Mouse (Mus musculus) hindbrain, embryonic 14.5 days (tissue): ENCODE results near the gene Smg8. TPM values are rescaled to one million over a fixed set of nuclear protein-coding genes. Genes with fewer than 3 reads are reported as not detected.
A peak's percentile ranks its signal among the peaks of the same experiment; 100 is the strongest.

Experiments used
- ATAC-seq: fragments of 200-750 bp; cut with Nextera tagmentation; 2 replicates; pipeline ENCODE4 v1.8.0; 2017; ENCODE audit warnings: moderate number of reproducible peaks, mild to moderate bottlenecking, moderate TSS enrichment, moderate library complexity; ENCODE audit not compliant: low FRiP score
- DNase-seq: peaks from one replicate; pipeline ENCODE4 v3.0.0-alpha.2; 2015; ENCODE audit warnings: low spot score
- H3K27ac ChIP-seq: fragments of 300-500 bp; sonication (generic); 2 replicates; pipeline ENCODE4 v1.5.1; 2014; ENCODE audit warnings: mild to moderate bottlenecking, moderate library complexity
- H3K27me3 ChIP-seq: fragments of 300-500 bp; sonication (generic); 2 replicates; pipeline ENCODE4 v1.6.1; 2014; ENCODE audit warnings: mild to moderate bottlenecking, low read length, mixed read lengths; ENCODE audit not compliant: control insufficient read depth, insufficient read depth
- H3K36me3 ChIP-seq: fragments of 300-500 bp; sonication (generic); replicated peaks from 2 replicates; pipeline ENCODE4 v1.6.1; 2014; ENCODE audit not compliant: control insufficient read depth, insufficient read depth
- H3K4me1 ChIP-seq: fragments of 300-500 bp; sonication (generic); replicated peaks from 2 replicates; pipeline ENCODE4 v1.6.1; 2014; ENCODE audit warnings: antibody characterized with exemption, low read length, mixed read lengths; ENCODE audit not compliant: control insufficient read depth, insufficient read depth
- H3K4me2 ChIP-seq: fragments of 300-500 bp; sonication (generic); replicated peaks from 2 replicates; pipeline ENCODE4 v1.6.1; 2014; ENCODE audit warnings: mild to moderate bottlenecking, moderate library complexity
- H3K4me3 ChIP-seq: fragments of 300-500 bp; sonication (generic); replicated peaks from 2 replicates; pipeline ENCODE4 v1.5.1; 2014; ENCODE audit warnings: mild to moderate bottlenecking, low read length
- H3K9ac ChIP-seq: fragments of 300-500 bp; sonication (generic); 2 replicates; pipeline ENCODE4 v1.6.1; 2014
- H3K9me3 ChIP-seq: fragments of 300-500 bp; sonication (generic); 2 replicates; pipeline ENCODE4 v1.6.1; 2016; ENCODE audit warnings: low read length; ENCODE audit not compliant: control insufficient read depth
- WGBS: fragments of 180-500 bp; shearing (Covaris S2); extraction: QIAGEN DNeasy Blood & Tissue Kit; methylation state at CpG from one replicate; pipeline ENCODE4 v1.1.7; 2014; 5-methylcytosine and 5-hydroxymethylcytosine counted together
- polyA plus RNA-seq: library from polyadenylated mRNA; unstranded; fragments of >200 nt; fragmentation: Nextera tagmentation; extraction: Ambion mirVana; gene quantifications from 2 replicates; pipeline ENCODE4 v1.2.1, GENCODE M21; 2014

Smg8 gene
- polyA plus RNA-seq, 1 experiment from 2014 or later = 22.5 TPM

DNA sequence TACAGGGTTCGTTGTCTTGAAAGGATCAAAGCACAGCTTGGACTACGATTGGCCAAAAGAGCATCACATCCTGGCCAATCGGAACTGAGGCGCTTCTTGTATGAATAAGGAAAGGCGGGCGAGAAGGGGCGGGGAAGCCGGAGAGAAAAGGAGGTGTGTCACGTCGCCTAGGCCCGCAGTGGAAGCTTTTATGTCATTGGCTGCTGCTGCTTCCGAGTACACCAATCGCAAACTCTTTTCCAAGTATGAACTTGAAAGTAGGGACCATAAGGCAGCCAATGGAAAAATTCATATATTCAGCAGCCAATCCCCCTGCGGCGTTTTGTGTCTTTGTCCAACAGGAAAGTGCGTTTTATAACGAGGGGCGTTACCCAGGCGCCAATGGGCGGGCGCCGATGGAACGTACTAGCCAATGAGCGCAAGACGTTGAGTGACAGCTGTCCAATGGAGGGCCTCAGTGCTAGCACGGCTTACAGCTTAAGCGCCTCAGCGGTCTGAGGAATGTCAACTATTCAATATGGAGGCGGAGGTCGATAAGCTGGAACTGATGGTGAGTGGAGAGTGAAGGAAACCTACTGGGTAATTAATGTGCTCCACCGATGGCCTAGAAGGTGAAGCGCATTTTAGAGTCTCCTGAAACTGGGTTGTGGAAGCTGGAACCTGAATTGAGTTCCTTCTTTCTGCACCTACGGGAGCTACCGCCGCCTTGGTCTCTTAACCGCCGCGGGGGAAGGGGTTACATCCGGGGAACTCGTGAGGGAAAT, 22.4 kb upstream of the Smg8 start, which contains the start of gene Ska2:
Gene Ska2, plus strand, starts transcription at position 480 of the 764 bp plus-strand sequence.
- peaks cover 28% of the 10 kb centered on the region for H3K4me1 ChIP-seq
- peak; percentile 99 for DNase-seq
- no peaks in the 10 kb centered on the region for H3K27me3 ChIP-seq
- H3K4me2 ChIP-seq = peak within 1 kb of the TSS; percentile 59
- ATAC-seq = peak; percentile 99
- no peaks in the 10 kb centered on the region for H3K9me3 ChIP-seq
- H3K27ac ChIP-seq = peak within 1 kb of the TSS; percentile 89
- WGBS = under 1% methylated on average over 40 of the region's 40 CpGs
- peaks cover 32% of the 10 kb centered on the region for H3K36me3 ChIP-seq
- H3K4me3 ChIP-seq = peak within 1 kb of the TSS; percentile 72
- peak within 1 kb of the TSS; percentile 84 for H3K9ac ChIP-seq

- Histone ChIP-seq H3K4me1 (peaks cover 28% of the 10 kb centered on the region), H3K27ac (peak within 1 kb of the TSS; percentile 89), H3K9ac (peak within 1 kb of the TSS; percentile 84), H3K4me3 (peak within 1 kb of the TSS; percentile 72), H3K4me2 (peak within 1 kb of the TSS; percentile 59), H3K27me3 (no peaks in the 10 kb centered on the region), H3K36me3 (peaks cover 31% of the 10 kb centered on the region), H3K9me3 (no peaks in the 10 kb centered on the region)
- ATAC-seq = no peak
- DNase-seq = no peak
- WGBS = 0% methylated on average over 14 of the region's 14 CpGs
These were observed 21.8 kb upstream of the Smg8 start, which contains the start of gene Prr11 for GRCm38 (mm10) chr11:87108409-87108754. Gene Prr11 (minus strand): TSS chr11:87108708.

DNA sequence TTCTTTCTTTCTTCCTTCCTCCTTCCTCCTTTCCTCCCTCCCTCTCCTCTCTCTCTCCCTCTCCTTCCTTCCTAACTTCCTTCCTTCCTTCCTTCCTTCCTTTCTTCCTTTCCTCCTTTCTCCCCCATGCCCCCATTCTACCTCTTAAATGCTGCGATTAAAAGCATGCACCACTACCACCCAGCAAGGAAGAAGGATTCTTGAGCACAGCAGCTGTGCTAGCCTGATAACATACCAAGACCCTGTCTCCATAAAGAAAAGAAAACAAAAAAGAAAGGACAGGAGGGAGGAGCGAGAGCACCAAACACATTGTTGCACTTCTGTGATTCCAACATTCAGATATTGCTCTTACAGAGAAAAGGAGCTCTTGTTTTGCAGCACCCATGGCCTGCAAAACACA, 568 bp upstream of the Smg8 start:
- Histone ChIP-seq H3K9ac (peak overlapping the region; percentile 75; the same call in 1 of the 2 replicates), H3K4me3 (peak overlapping the region; percentile 69), H3K27me3 (no peaks in the 10 kb centered on the region), H3K36me3 (peaks cover 48% of the 10 kb centered on the region), H3K9me3 (no peaks in the 10 kb centered on the region), H3K4me2 (peak overlapping the region; percentile 88), H3K27ac (no peak overlapping the region), H3K4me1 (peaks cover 28% of the 10 kb centered on the region)
- no peak for DNase-seq
- WGBS = 72% methylated on average over 2 of the region's 2 CpGs
- no peak for ATAC-seq

GRCm38 (mm10) chr11:87085461-87085860, 1.1 kb downstream of the Smg8 start:
- ATAC-seq = no peak
- no peak for DNase-seq
- H3K27ac ChIP-seq = no peak overlapping the region
- H3K4me2 ChIP-seq = peak overlapping the region; percentile 88
- peak overlapping the region; percentile 69 for H3K4me3 ChIP-seq
- peaks cover 53% of the 10 kb centered on the region for H3K36me3 ChIP-seq
- no peaks in the 10 kb centered on the region for H3K9me3 ChIP-seq
- peak overlapping the region; percentile 75; the same call in 1 of the 2 replicates for H3K9ac ChIP-seq
- no peaks in the 10 kb centered on the region for H3K27me3 ChIP-seq
- peaks cover 28% of the 10 kb centered on the region for H3K4me1 ChIP-seq
- 92% methylated on average over 13 of the region's 13 CpGs for WGBS

GRCm38 (mm10) chr11:87083712-87084111, 2.9 kb downstream of the Smg8 start:
- Histone ChIP-seq H3K4me1 (peaks cover 28% of the 10 kb centered on the region), H3K9ac (no peak overlapping the region), H3K36me3 (peaks cover 64% of the 10 kb centered on the region), H3K4me3 (no peak overlapping the region), H3K27ac (no peak overlapping the region), H3K9me3 (no peaks in the 10 kb centered on the region), H3K27me3 (no peaks in the 10 kb centered on the region), H3K4me2 (no peak overlapping the region)
- DNase-seq (no peak), ATAC-seq (no peak)
- WGBS = 81% methylated on average over 1 of the region's 1 CpGs

- DNase-seq (peak; percentile 94), ATAC-seq (peak; percentile 97)
- H3K27ac ChIP-seq = peak within 1 kb of the TSS; percentile 99
- H3K4me3 ChIP-seq = peak within 1 kb of the TSS; percentile 66
- peak within 1 kb of the TSS; percentile 91 for H3K9ac ChIP-seq
- H3K4me1 ChIP-seq = peaks cover 38% of the 10 kb centered on the region
- WGBS = under 1% methylated on average over 43 of the region's 43 CpGs
- H3K36me3 ChIP-seq = peaks cover 26% of the 10 kb centered on the region
- no peaks in the 10 kb centered on the region for H3K9me3 ChIP-seq
- H3K27me3 ChIP-seq = no peaks in the 10 kb centered on the region
- H3K4me2 ChIP-seq = peak within 1 kb of the TSS; percentile 65
These were observed 12.6 kb downstream of the Smg8 start, which contains the start of gene Gdpd1 for GRCm38 (mm10) chr11:87073866-87074440. Gene Gdpd1 (minus strand): TSS chr11:87074062.

DNA sequence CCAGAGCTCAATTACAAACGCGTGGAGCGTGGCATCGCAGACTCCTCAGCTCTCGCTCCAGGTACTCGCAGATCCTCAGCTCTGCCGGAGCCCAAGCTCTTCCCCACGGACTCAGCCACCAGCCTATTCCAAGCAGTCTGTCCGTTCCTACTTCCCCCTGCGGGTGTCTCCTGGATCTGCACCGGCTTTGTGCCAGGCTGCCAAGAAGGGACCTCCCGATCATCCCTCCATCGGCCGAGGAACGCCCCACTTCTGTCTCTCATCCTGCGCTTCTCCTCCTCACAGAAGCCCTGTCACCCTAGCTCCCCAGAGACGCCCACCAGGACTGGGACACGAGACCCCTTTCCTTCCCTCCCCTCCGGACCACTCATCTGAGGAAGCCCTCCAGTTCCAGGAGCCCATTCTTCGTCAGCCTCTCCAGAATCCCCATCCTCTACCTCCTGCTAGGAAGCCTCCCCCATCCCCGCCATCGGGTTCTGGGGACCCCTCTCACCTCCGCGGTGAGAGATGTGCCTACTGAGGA, 13.2 kb downstream of the Smg8 start:
- Histone ChIP-seq H3K27me3 (no peaks in the 10 kb centered on the region), H3K4me3 (peak overlapping the region; percentile 66), H3K9ac (peak overlapping the region; percentile 91), H3K9me3 (no peaks in the 10 kb centered on the region), H3K4me2 (peak overlapping the region; percentile 65), H3K4me1 (peaks cover 38% of the 10 kb centered on the region), H3K36me3 (peaks cover 22% of the 10 kb centered on the region), H3K27ac (peak overlapping the region; percentile 99)
- WGBS = under 1% methylated on average over 24 of the region's 24 CpGs
- ATAC-seq = peak; percentile 81
- DNase-seq = peak; percentile 73

GRCm38 (mm10) chr11:87062087-87062486, 24.5 kb downstream of the Smg8 start:
- H3K27me3 ChIP-seq = no peaks in the 10 kb centered on the region
- H3K27ac ChIP-seq = no peak overlapping the region
- ATAC-seq (no peak), DNase-seq (no peak)
- no peak overlapping the region for H3K4me3 ChIP-seq
- peaks cover 72% of the 10 kb centered on the region for H3K36me3 ChIP-seq
- no peaks in the 10 kb centered on the region for H3K4me1 ChIP-seq
- no peak overlapping the region for H3K4me2 ChIP-seq
- no peak overlapping the region for H3K9ac ChIP-seq
- H3K9me3 ChIP-seq = no peaks in the 10 kb centered on the region
- 76% methylated on average over 3 of the region's 3 CpGs for WGBS

- no peak overlapping the region for H3K27ac ChIP-seq
- WGBS = 98% methylated on average over 2 of the region's 2 CpGs
- no peak overlapping the region for H3K4me2 ChIP-seq
- ATAC-seq (no peak), DNase-seq (no peak)
- H3K9me3 ChIP-seq = no peaks in the 10 kb centered on the region
- H3K4me3 ChIP-seq = no peak overlapping the region
- H3K36me3 ChIP-seq = peaks cover 87% of the 10 kb centered on the region
- H3K4me1 ChIP-seq = no peaks in the 10 kb centered on the region
- H3K9ac ChIP-seq = no peak overlapping the region
- no peaks in the 10 kb centered on the region for H3K27me3 ChIP-seq
These were observed 26.2 kb downstream of the Smg8 start for GRCm38 (mm10) chr11:87060410-87060809.
